Mouse (Mus musculus) CH12F3 (cell line): Measurements from ENCODE around the gene Aak1.

ENCODE experiments used
- in situ Hi-C: fragments of 300-500 bp; cut with MboI; formaldehyde crosslinking; loops from 2 replicates; pipeline ENCODE4 v1.14.3; 2020; ENCODE audit warnings: low sequenced_read_pairs

Aak1 gene

GRCm38 (mm10) chr6:87051886-87052425 lies 202.6 kb downstream of the Aak1 start:
- in situ Hi-C loops: no loop called here
